ENCODE assay signal across 30 mouse cellular contexts in the genomic region with DNA sequence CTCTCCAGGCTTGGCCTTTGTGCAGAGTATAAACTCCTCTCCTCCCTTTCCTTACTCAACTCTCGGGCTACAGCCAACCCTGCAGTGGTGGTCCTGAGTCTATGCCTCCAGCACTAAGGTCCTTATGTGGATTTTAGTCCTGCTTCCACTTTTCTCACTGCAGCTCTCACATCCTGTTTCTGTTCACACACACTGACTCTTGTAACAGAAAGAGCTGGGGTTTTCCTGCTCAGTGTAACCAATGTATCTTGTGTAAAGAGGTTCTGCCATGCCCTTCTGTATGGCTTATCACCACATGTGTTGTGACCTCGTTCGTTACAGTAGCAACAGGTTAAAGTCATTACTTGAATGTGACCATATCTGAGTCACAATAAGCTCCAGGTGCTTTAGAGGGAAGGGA. TPM values are rescaled to one million over a fixed set of nuclear protein-coding genes. Genes with fewer than 3 reads are reported as not detected.
DNase-seq lines count a peak whose midpoint lies in the region; ATAC-seq and TF ChIP-seq lines count a peak whose summit lies in the region.
"Not testable (repeated sequence)": the region's sequence is repeated elsewhere in the genome, so short reads cannot be mapped to it uniquely, and the experiment has no call there.
"Had no signal": no experiment of that assay in that cellular context is flagged by ENCODE, and none has a peak within 500 bp of the region (broad histone marks: within the 10 kb centered on the region; RNA-seq: fewer than 3 reads in every experiment).

No protein-coding gene starts in this region.

- H3K36me3 ChIP-seq in liver, postnatal 0 days (replicated peaks; ENCODE audit: insufficient read depth, low read length); splenic B cell, adult 2 months (ENCODE audit: control insufficient read depth, insufficient read depth, low read length, poor library complexity, severe bottlenecking): not testable (repeated sequence)

- not testable (repeated sequence) for H3K4me1 ChIP-seq in liver, postnatal 0 days (ENCODE audit: insufficient read depth)

- not testable (repeated sequence) for H3K4me2 ChIP-seq in liver, postnatal 0 days (ENCODE audit: low read depth, low read length)

- not testable (repeated sequence) for H3K9ac ChIP-seq in liver, postnatal 0 days (replicated peaks)

- WGBS in liver, postnatal 0 days (ENCODE audit: insufficient replicate concordance) = 28% methylated on average over 3 of the region's 3 CpGs

- H3K27ac ChIP-seq in liver, postnatal 0 days (ENCODE audit: low read depth) = peak overlapping the region; percentile 16; the same call in 1 of the 2 replicates

- not testable (repeated sequence) for TF ChIP-seq CTCF in liver, postnatal 0 days (IDR thresholded peaks at IDR 0.05; ENCODE audit: low read depth)

- H3K9me3 ChIP-seq in liver, postnatal 0 days (ENCODE audit: low read length) = not testable (repeated sequence)

- not testable (repeated sequence) for H3K27me3 ChIP-seq in liver, postnatal 0 days (ENCODE audit: insufficient read depth, low read length); splenic B cell, adult 2 months (ENCODE audit: control insufficient read depth, insufficient read depth, low read length, poor library complexity, severe bottlenecking)

- peak; percentile 56 for ATAC-seq in common myeloid progenitor, adult 5-6 weeks (replicated peaks; ENCODE audit: low read depth, poor library complexity, severe bottlenecking)
- ATAC-seq in liver, postnatal 0 days = peak; percentile 8; the same call in 1 of the 2 replicates
- ATAC-seq in neutrophil, adult 5-6 weeks (ENCODE audit: extremely low read depth, insufficient number of reproducible peaks, low FRiP score, poor library complexity, severe bottlenecking) = 0 out of 2 replicates have a peak, but pooled peaks have one; percentile 17

- DNase-seq in B cell, adult 2 months = peak; percentile 19 to 26
- not testable (repeated sequence) for DNase-seq in liver, postnatal 0 days
- DNase-seq in monocyte, adult 2 months (ENCODE audit: low read depth in 1 of 2, low spot score in 2 of 2) = peak; percentile 11 to 16
- peak; percentile 45 for DNase-seq in splenic B cell, adult 2 months (ENCODE audit: low read depth, low spot score)

- not testable (repeated sequence) for TF ChIP-seq EP300 in liver, postnatal 0 days (IDR thresholded peaks at IDR 0.05; ENCODE audit: low read depth)

- not testable (repeated sequence) for H3K4me3 ChIP-seq in liver, postnatal 0 days (ENCODE audit: low read depth, low read length)

RNA-seq across cellular contexts. Expression of gene Gm20767, which starts 10.5 kb away (rescaled TPM):
- not detected in 2 replicates for total RNA-seq in common myeloid progenitor, adult 5-6 weeks (2017)
- polyA plus RNA-seq in liver, postnatal 0 days (2015; fragmentation: Nextera tagmentation; extraction: Ambion mirVana) = not detected in 2 replicates
- not detected in 2 replicates for total RNA-seq in neutrophil, adult 5-6 weeks (2017)
- total RNA-seq: adrenal gland, adult 18-20 months; adrenal gland, postnatal 10 days; adrenal gland, postnatal 36 days; G1E; gastrocnemius, adult 8-10 months; gastrocnemius, postnatal 25 days; heart, adult 8-10 months; heart, postnatal 25 days; hematopoietic stem cell, adult 5-6 weeks had no signal
- polyA plus RNA-seq: cerebellum, adult 2 months; cortical plate, adult 2 months; embryonic facial prominence, embryonic 10.5 days; embryonic facial prominence, embryonic 13.5 days; erythroblast, embryonic 14.5 days; forebrain, embryonic 12.5 days; forebrain, embryonic 15.5 days; G1E; gonadal fat pad, adult 2 months; heart, embryonic 11.5 days; heart, embryonic 14.5 days; heart, postnatal 0 days; hindbrain, embryonic 12.5 days; hindbrain, embryonic 15.5 days; intestine, embryonic 14.5 days had no signal

RNA-seq across cellular contexts. Expression of gene Gm21818, which starts 21.6 kb away (rescaled TPM):
- total RNA-seq in common myeloid progenitor, adult 5-6 weeks (2017) = not detected in 2 replicates
- not detected in 2 replicates for polyA plus RNA-seq in liver, postnatal 0 days (2015; fragmentation: Nextera tagmentation; extraction: Ambion mirVana)
- total RNA-seq in neutrophil, adult 5-6 weeks (2017) = not detected in 2 replicates
- total RNA-seq: adrenal gland, adult 18-20 months; adrenal gland, postnatal 10 days; adrenal gland, postnatal 36 days; G1E; gastrocnemius, adult 8-10 months; gastrocnemius, postnatal 25 days; heart, adult 8-10 months; heart, postnatal 25 days; hematopoietic stem cell, adult 5-6 weeks had no signal
- polyA plus RNA-seq: cerebellum, adult 2 months; cortical plate, adult 2 months; embryonic facial prominence, embryonic 10.5 days; embryonic facial prominence, embryonic 13.5 days; erythroblast, embryonic 14.5 days; forebrain, embryonic 12.5 days; forebrain, embryonic 15.5 days; G1E; gonadal fat pad, adult 2 months; heart, embryonic 11.5 days; heart, embryonic 14.5 days; heart, postnatal 0 days; hindbrain, embryonic 12.5 days; hindbrain, embryonic 15.5 days; intestine, embryonic 14.5 days; Patski had no signal
